Mouse (Mus musculus): Measurements from ENCODE around the gene Cers1. TPM values are rescaled to one million over a fixed set of nuclear protein-coding genes. Genes with fewer than 3 reads are reported as not detected.
A peak's percentile ranks its signal among the peaks of the same experiment; 100 is the strongest.

Gene Cers1
- total and polyA plus RNA-seq, 3 experiments: 0.38 TPM; not detected in 2

GRCm38 (mm10) chr8:70343076-70343475 is 27.5 kb downstream of the Cers1 start:
- no peak for ATAC-seq (ENCODE audit: extremely low read depth, insufficient number of reproducible peaks, low FRiP score, poor library complexity, severe bottlenecking)
- no peaks in the 10 kb centered on the region for H3K9me3 ChIP-seq (replicated peaks)
- H3K27me3 ChIP-seq (ENCODE audit: insufficient read depth, low read length): no peaks in the 10 kb centered on the region
- no peak for DNase-seq (ENCODE audit: low spot score)
- no peak overlapping the region for H3K4me3 ChIP-seq (ENCODE audit: low read depth, low read length)
- peaks cover 100% of the 10 kb centered on the region for H3K36me3 ChIP-seq (replicated peaks)
- TF ChIP-seq TAL1 (conservative IDR thresholded peaks at IDR 0.05; ENCODE audit: low read depth, low read length) (no peak), GATA2 (IDR thresholded peaks at IDR 0.05; ENCODE audit: borderline replicate concordance, low read depth, low read length) (no peak), POLR2AphosphoS5 (IDR thresholded peaks at IDR 0.05; ENCODE audit: insufficient replicate concordance, low read depth, low read length) (no peak), GATA1 (IDR thresholded peaks at IDR 0.05; ENCODE audit: borderline replicate concordance, low read length) (no peak), CTCF (IDR thresholded peaks at IDR 0.05; ENCODE audit: low read depth, low read length) (no peak)
- peaks cover 62% of the 10 kb centered on the region for H3K4me1 ChIP-seq (ENCODE audit: insufficient read depth, low read depth, low read length)

- Histone ChIP-seq H3K27me3 (ENCODE audit: insufficient read depth, low read length) (no peaks in the 10 kb centered on the region), H3K9me3 (replicated peaks) (no peaks in the 10 kb centered on the region), H3K4me3 (ENCODE audit: low read depth, low read length) (no peak overlapping the region), H3K4me1 (ENCODE audit: insufficient read depth, low read depth, low read length) (peaks cover 68% of the 10 kb centered on the region), H3K36me3 (replicated peaks) (peaks cover 100% of the 10 kb centered on the region)
- DNase-seq (ENCODE audit: low spot score) (no peak), ATAC-seq (ENCODE audit: extremely low read depth, insufficient number of reproducible peaks, low FRiP score, poor library complexity, severe bottlenecking) (no peak)
- TF ChIP-seq CTCF (IDR thresholded peaks at IDR 0.05; ENCODE audit: low read depth, low read length): no peak
- TF ChIP-seq GATA2 (IDR thresholded peaks at IDR 0.05; ENCODE audit: borderline replicate concordance, low read depth, low read length): no peak
- no peak for TF ChIP-seq GATA1 (IDR thresholded peaks at IDR 0.05; ENCODE audit: borderline replicate concordance, low read length)
- TF ChIP-seq TAL1 (conservative IDR thresholded peaks at IDR 0.05; ENCODE audit: low read depth, low read length): no peak
- no peak for TF ChIP-seq POLR2AphosphoS5 (IDR thresholded peaks at IDR 0.05; ENCODE audit: insufficient replicate concordance, low read depth, low read length)
These were observed 28.1 kb downstream of the Cers1 start for GRCm38 (mm10) chr8:70343696-70344095.

GRCm38 (mm10) chr8:70344279-70344678 is 28.7 kb downstream of the Cers1 start:
- DNase-seq (ENCODE audit: low spot score): no peak
- no peak for ATAC-seq (ENCODE audit: extremely low read depth, insufficient number of reproducible peaks, low FRiP score, poor library complexity, severe bottlenecking)
- H3K4me3 ChIP-seq (ENCODE audit: low read depth, low read length): no peak overlapping the region
- H3K9me3 ChIP-seq (replicated peaks): no peaks in the 10 kb centered on the region
- no peak for TF ChIP-seq GATA1 (IDR thresholded peaks at IDR 0.05; ENCODE audit: borderline replicate concordance, low read length)
- no peak for TF ChIP-seq GATA2 (IDR thresholded peaks at IDR 0.05; ENCODE audit: borderline replicate concordance, low read depth, low read length)
- TF ChIP-seq TAL1 (conservative IDR thresholded peaks at IDR 0.05; ENCODE audit: low read depth, low read length): no peak
- no peaks in the 10 kb centered on the region for H3K27me3 ChIP-seq (ENCODE audit: insufficient read depth, low read length)
- peaks cover 100% of the 10 kb centered on the region for H3K36me3 ChIP-seq (replicated peaks)
- H3K4me1 ChIP-seq (ENCODE audit: insufficient read depth, low read depth, low read length): peaks cover 71% of the 10 kb centered on the region

GRCm38 (mm10) chr8:70347443-70347842 is 31.9 kb downstream of the Cers1 start:
- Histone ChIP-seq H3K36me3 (replicated peaks) (peaks cover 97% of the 10 kb centered on the region), H3K9me3 (replicated peaks) (no peaks in the 10 kb centered on the region), H3K27me3 (ENCODE audit: insufficient read depth, low read length) (no peaks in the 10 kb centered on the region), H3K4me3 (ENCODE audit: low read depth, low read length) (no peak overlapping the region), H3K4me1 (ENCODE audit: insufficient read depth, low read depth, low read length) (peaks cover 88% of the 10 kb centered on the region)
- DNase-seq (ENCODE audit: low spot score) (no peak), ATAC-seq (ENCODE audit: extremely low read depth, insufficient number of reproducible peaks, low FRiP score, poor library complexity, severe bottlenecking) (no peak)
- no peak for TF ChIP-seq CTCF (IDR thresholded peaks at IDR 0.05; ENCODE audit: low read depth, low read length)
- no peak for TF ChIP-seq POLR2AphosphoS5 (IDR thresholded peaks at IDR 0.05; ENCODE audit: insufficient replicate concordance, low read depth, low read length)
- no peak for TF ChIP-seq TAL1 (conservative IDR thresholded peaks at IDR 0.05; ENCODE audit: low read depth, low read length)
- TF ChIP-seq GATA2 (IDR thresholded peaks at IDR 0.05; ENCODE audit: borderline replicate concordance, low read depth, low read length): no peak
- TF ChIP-seq GATA1 (IDR thresholded peaks at IDR 0.05; ENCODE audit: borderline replicate concordance, low read length): no peak

GRCm38 (mm10) chr8:70347860-70348420 is 32.4 kb downstream of the Cers1 start:
- H3K27me3 ChIP-seq (ENCODE audit: insufficient read depth, low read length): no peaks in the 10 kb centered on the region
- TF ChIP-seq GATA1 (IDR thresholded peaks at IDR 0.05; ENCODE audit: borderline replicate concordance, low read length): no peak
- H3K36me3 ChIP-seq (replicated peaks): peaks cover 92% of the 10 kb centered on the region
- ATAC-seq (ENCODE audit: extremely low read depth, insufficient number of reproducible peaks, low FRiP score, poor library complexity, severe bottlenecking): no peak
- H3K9me3 ChIP-seq (replicated peaks): no peaks in the 10 kb centered on the region
- no peak overlapping the region for H3K4me3 ChIP-seq (ENCODE audit: low read depth, low read length)
- DNase-seq (ENCODE audit: low spot score): no peak
- peaks cover 88% of the 10 kb centered on the region for H3K4me1 ChIP-seq (ENCODE audit: insufficient read depth, low read depth, low read length)

- no peak for TF ChIP-seq POLR2AphosphoS5 (IDR thresholded peaks at IDR 0.05; ENCODE audit: insufficient replicate concordance, low read depth, low read length)
- TF ChIP-seq GATA1 (IDR thresholded peaks at IDR 0.05; ENCODE audit: borderline replicate concordance, low read length): no peak
- no peak for TF ChIP-seq CTCF (IDR thresholded peaks at IDR 0.05; ENCODE audit: low read depth, low read length)
- TF ChIP-seq GATA2 (IDR thresholded peaks at IDR 0.05; ENCODE audit: borderline replicate concordance, low read depth, low read length): no peak
- TF ChIP-seq TAL1 (conservative IDR thresholded peaks at IDR 0.05; ENCODE audit: low read depth, low read length): no peak
- no peak for ATAC-seq (ENCODE audit: extremely low read depth, insufficient number of reproducible peaks, low FRiP score, poor library complexity, severe bottlenecking)
- H3K9me3 ChIP-seq (replicated peaks): no peaks in the 10 kb centered on the region
- no peaks in the 10 kb centered on the region for H3K27me3 ChIP-seq (ENCODE audit: insufficient read depth, low read length)
- peaks cover 82% of the 10 kb centered on the region for H3K4me1 ChIP-seq (ENCODE audit: insufficient read depth, low read depth, low read length)
- no peak for DNase-seq (ENCODE audit: low spot score)
- peak overlapping the region; percentile 93 for H3K4me3 ChIP-seq (ENCODE audit: low read depth, low read length)
- H3K36me3 ChIP-seq (replicated peaks): peaks cover 59% of the 10 kb centered on the region
These were observed 35.7 kb downstream of the Cers1 start for GRCm38 (mm10) chr8:70351035-70351999.

Data from G1E (cell line).